Mouse (Mus musculus) liver, postnatal 0 days (tissue): ENCODE results near the gene Tnrc18. TPM values are rescaled to one million over a fixed set of nuclear protein-coding genes. Genes with fewer than 3 reads are reported as not detected.

Experiments
- ATAC-seq: fragments of 200-750 bp; cut with Nextera tagmentation; 2 replicates; pipeline ENCODE4 v1.8.0; 2017; ENCODE audit warnings: mild to moderate bottlenecking, moderate library complexity
- DNase-seq: peaks from one replicate; pipeline ENCODE4 v3.0.0-alpha.2; 2016
- H3K27ac ChIP-seq: fragments of 300-500 bp; sonication (generic); 2 replicates; pipeline ENCODE4 v1.5.1; 2014; ENCODE audit warnings: antibody characterized with exemption, moderate library complexity, mild to moderate bottlenecking, low read depth
- H3K27me3 ChIP-seq: fragments of 300-500 bp; sonication (generic); 2 replicates; pipeline ENCODE4 v1.6.1; 2014; ENCODE audit warnings: low read length, control low read depth, mixed read lengths; ENCODE audit not compliant: insufficient read depth
- H3K36me3 ChIP-seq: fragments of 300-500 bp; sonication (generic); replicated peaks from 2 replicates; pipeline ENCODE4 v1.6.1; 2014; ENCODE audit warnings: mild to moderate bottlenecking, control low read depth, low read length, moderate library complexity, mixed read lengths; ENCODE audit not compliant: insufficient read depth
- H3K4me1 ChIP-seq: fragments of 300-500 bp; sonication (generic); 2 replicates; pipeline ENCODE4 v1.6.1; 2014; ENCODE audit warnings: antibody characterized with exemption, mild to moderate bottlenecking, control low read depth; ENCODE audit not compliant: insufficient read depth
- H3K4me2 ChIP-seq: fragments of 300-500 bp; sonication (generic); 2 replicates; pipeline ENCODE4 v1.6.1; 2014; ENCODE audit warnings: low read depth, mild to moderate bottlenecking, low read length, moderate library complexity, mixed read lengths
- H3K4me3 ChIP-seq: fragments of 300-500 bp; sonication (generic); 2 replicates; pipeline ENCODE4 v1.5.1; 2014; ENCODE audit warnings: low read depth, low read length
- H3K9ac ChIP-seq: fragments of 300-500 bp; sonication (generic); replicated peaks from 2 replicates; pipeline ENCODE4 v1.6.1; 2014; ENCODE audit warnings: mild to moderate bottlenecking, moderate library complexity
- H3K9me3 ChIP-seq: fragments of 300-500 bp; sonication (generic); 2 replicates; pipeline ENCODE4 v1.6.1; 2016; ENCODE audit warnings: mild to moderate bottlenecking, control low read depth, low read length, mixed read lengths
- CTCF ChIP-seq: sonication (generic); IDR thresholded peaks from 2 replicates; pipeline ENCODE4 v1.5.1; 2016; ENCODE audit warnings: antibody characterized with exemption, low read depth
- EP300 ChIP-seq: IDR thresholded peaks from 2 replicates; pipeline ENCODE4 v1.6.1; 2016; ENCODE audit warnings: antibody characterized with exemption, low read depth, mild to moderate bottlenecking
- WGBS: fragments of 180-500 bp; shearing (Covaris S2); extraction: QIAGEN DNeasy Blood & Tissue Kit; methylation state at CpG from one replicate; pipeline ENCODE4 v1.1.7; 2014; ENCODE audit not compliant: insufficient replicate concordance; 5-methylcytosine and 5-hydroxymethylcytosine counted together
- polyA plus RNA-seq: library from polyadenylated mRNA; unstranded; fragments of >200 nt; fragmentation: Nextera tagmentation; extraction: Ambion mirVana; gene quantifications from 2 replicates; pipeline ENCODE4 v1.2.1, GENCODE M21; 2015

Gene Tnrc18
- polyA plus RNA-seq, 1 experiment from 2014 or later = 4.0 TPM

DNA sequence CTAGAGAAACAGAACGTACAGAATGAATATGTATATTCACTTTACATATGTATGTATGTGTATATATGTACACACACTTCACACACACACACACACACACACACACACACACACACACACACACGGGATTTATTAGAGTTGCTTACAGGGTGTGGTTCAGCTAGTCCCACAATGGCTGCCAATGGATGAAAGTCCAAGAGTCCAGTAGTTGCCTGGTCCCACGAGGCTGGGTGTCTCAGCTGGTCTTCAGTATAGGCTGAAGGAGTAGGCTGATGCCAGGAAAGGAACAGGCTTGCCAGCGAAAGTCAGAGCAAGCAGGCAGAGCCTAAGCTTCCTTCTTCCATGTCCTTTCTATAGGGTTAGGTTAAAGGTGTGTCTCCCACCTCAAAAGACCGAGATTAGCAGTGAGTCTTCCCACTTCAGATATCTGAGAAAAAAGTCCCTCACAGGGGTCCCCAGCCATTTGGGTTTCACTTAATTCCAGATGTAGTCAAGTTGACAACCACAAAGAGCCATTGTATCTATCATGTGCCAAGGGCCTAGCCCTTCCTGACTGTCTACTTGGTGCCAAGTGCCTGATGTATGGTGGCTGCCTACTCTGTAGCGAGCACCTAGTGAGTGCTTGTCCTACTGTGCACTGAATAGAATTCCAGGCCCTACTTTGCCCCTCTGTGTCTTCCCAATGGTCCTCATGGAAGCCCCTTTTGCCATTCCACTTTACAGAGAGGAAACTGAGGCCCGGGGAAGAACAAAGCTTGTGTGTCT, 33.6 kb upstream of the Tnrc18 start:
- Histone ChIP-seq H3K36me3 (no peaks in the 10 kb centered on the region), H3K27ac (no peak overlapping the region), H3K4me3 (no peak overlapping the region), H3K9me3 (no peaks in the 10 kb centered on the region), H3K27me3 (no peaks in the 10 kb centered on the region), H3K4me1 (no peaks in the 10 kb centered on the region), H3K4me2 (no peak overlapping the region), H3K9ac (no peak overlapping the region)
- TF ChIP-seq EP300 (no peak), CTCF (no peak)
- DNase-seq = no peak
- WGBS = 67% methylated on average over 7 of the region's 7 CpGs
- no peak for ATAC-seq

DNA sequence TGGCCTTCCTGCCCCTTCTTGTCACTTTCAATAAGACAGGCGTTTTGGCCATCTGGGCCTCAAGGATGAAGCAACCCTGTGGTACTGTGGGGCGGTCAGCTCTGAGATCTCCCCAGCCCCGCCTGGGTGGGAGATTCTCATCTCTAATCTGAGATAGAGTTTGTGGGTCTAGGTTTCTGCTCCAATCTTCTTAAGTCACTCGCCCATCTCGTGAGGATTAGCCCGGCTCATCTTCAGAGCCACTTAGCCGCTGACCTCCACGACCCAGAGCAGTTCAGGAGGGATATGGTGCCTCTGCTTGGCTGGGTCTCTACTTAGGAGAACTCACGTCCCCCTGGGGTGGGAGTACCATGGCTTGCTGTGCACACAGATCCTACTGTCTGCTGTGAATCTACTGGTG, 33.0 kb upstream of the Tnrc18 start:
- Histone ChIP-seq H3K27ac (no peak overlapping the region), H3K36me3 (no peaks in the 10 kb centered on the region), H3K4me2 (no peak overlapping the region), H3K9ac (no peak overlapping the region), H3K27me3 (no peaks in the 10 kb centered on the region), H3K9me3 (no peaks in the 10 kb centered on the region), H3K4me3 (no peak overlapping the region), H3K4me1 (no peaks in the 10 kb centered on the region)
- DNase-seq (no peak), ATAC-seq (no peak)
- WGBS = 71% methylated on average over 9 of the region's 9 CpGs
- TF ChIP-seq CTCF (no peak), EP300 (no peak)

DNA sequence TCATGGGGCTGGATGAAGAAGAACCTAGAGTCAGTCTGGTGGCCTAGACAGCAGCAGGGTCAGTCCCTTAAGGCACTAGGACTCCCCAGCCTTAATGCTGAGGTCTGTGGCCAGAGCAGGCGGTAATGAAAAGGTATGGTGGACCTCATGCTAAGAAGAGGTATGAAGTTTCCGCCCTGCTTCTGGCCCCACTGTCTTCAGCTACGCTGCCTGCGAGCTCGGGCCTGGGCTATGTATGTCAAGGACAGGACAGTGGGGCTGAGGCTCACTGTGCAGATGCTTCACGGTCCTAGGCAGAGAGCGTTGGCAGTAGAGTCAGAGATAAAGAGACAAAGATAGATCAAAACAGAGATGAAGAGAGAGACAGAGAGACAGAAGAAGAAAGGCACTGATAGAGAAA, 31.4 kb upstream of the Tnrc18 start:
- Histone ChIP-seq H3K9ac (no peak overlapping the region), H3K36me3 (no peaks in the 10 kb centered on the region), H3K9me3 (no peaks in the 10 kb centered on the region), H3K4me2 (no peak overlapping the region), H3K27ac (no peak overlapping the region), H3K27me3 (no peaks in the 10 kb centered on the region), H3K4me1 (no peaks in the 10 kb centered on the region), H3K4me3 (no peak overlapping the region)
- no peak for DNase-seq
- no peak for ATAC-seq
- no peak for TF ChIP-seq EP300
- no peak for TF ChIP-seq CTCF
- WGBS = 88% methylated on average over 7 of the region's 7 CpGs

DNA sequence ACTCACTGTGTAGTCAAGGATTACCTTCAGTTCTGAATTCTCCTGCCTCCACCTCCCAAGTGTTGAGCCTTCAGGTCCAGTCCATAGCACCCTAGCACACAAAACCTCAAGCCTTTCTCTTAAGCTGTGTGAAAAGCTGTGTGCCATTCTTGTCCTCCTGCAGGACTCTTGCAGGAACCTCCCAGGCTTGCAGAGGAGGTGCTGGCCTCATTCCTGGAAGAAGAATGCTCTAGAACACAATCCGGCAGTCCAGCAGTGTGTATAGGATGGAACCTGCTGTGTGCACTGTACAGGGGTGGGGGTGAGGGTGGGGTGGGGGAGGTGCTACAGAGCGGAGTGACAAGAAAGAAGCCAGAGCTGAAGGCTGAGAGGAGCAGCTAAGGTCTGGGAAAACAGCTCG, 30.7 kb upstream of the Tnrc18 start:
- H3K9ac ChIP-seq = no peak overlapping the region
- TF ChIP-seq CTCF (no peak), EP300 (no peak)
- no peaks in the 10 kb centered on the region for H3K27me3 ChIP-seq
- no peak overlapping the region for H3K4me2 ChIP-seq
- no peak overlapping the region for H3K27ac ChIP-seq
- H3K4me3 ChIP-seq = no peak overlapping the region
- no peaks in the 10 kb centered on the region for H3K4me1 ChIP-seq
- DNase-seq (no peak), ATAC-seq (no peak)
- no peaks in the 10 kb centered on the region for H3K9me3 ChIP-seq
- no peaks in the 10 kb centered on the region for H3K36me3 ChIP-seq
- 62% methylated on average over 3 of the region's 3 CpGs for WGBS

DNA sequence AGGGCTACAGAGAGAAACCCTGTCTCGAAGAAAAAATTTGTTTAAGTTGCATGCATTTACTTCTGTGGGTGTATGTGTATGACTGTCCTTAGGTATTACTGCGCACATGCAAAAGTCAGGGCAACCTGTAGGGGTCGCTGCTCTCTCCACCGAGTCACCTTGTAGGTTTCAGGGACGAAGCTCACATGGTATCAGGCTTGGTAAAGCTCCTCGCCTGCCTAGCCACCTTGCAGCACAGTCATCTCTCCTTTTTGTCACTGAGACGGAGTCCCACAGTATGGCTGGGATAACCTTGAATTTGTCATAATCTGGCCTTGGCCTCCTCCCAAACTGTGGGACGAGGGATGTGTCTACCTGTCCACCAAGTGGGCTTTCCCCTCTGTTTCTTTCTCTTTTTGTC, 27.0 kb upstream of the Tnrc18 start:
- Histone ChIP-seq H3K4me2 (no peak overlapping the region), H3K9ac (no peak overlapping the region), H3K4me3 (no peak overlapping the region), H3K36me3 (no peaks in the 10 kb centered on the region), H3K9me3 (no peaks in the 10 kb centered on the region), H3K27me3 (no peaks in the 10 kb centered on the region), H3K4me1 (no peaks in the 10 kb centered on the region), H3K27ac (no peak overlapping the region)
- 53% methylated on average over 8 of the region's 8 CpGs for WGBS
- DNase-seq (peak; percentile 56), ATAC-seq (no peak)
- TF ChIP-seq CTCF (peak; percentile 64), EP300 (no peak)

DNA sequence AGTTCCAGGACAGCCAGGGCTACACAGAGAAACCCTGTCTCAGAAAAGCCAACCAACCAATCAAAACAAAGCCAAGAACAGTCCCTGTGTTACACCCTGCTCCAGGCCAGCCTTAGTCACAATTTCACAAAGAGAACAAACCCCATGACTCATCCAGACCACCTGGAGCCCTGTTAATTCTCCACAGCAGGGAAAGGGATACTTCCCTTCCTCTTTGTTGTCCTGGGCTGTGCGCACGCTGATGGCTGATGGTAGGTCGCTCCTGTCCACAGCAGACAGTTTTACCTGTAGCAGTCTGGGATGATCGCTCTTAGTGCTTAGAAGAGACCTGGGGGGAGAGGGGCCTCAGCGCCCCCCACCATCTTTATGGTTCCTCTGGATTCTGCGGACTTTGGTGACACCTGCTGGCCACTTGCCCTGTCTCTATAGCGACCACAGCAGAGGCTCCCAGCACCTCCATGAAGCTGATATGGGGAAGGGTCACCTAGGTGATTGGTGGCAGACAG, 24.7 kb upstream of the Tnrc18 start:
- DNase-seq = no peak
- H3K9me3 ChIP-seq = no peaks in the 10 kb centered on the region

More for the DNA sequence above, 24.7 kb upstream of the Tnrc18 start:
- ATAC-seq = no peak
- TF ChIP-seq EP300 = no peak
- peak; percentile 69 for TF ChIP-seq CTCF
- H3K36me3 ChIP-seq = no peaks in the 10 kb centered on the region
- H3K4me3 ChIP-seq = no peak overlapping the region
- H3K27ac ChIP-seq = no peak overlapping the region
- no peak overlapping the region for H3K9ac ChIP-seq
- no peaks in the 10 kb centered on the region for H3K27me3 ChIP-seq
- no peaks in the 10 kb centered on the region for H3K4me1 ChIP-seq
- 33% methylated on average over 7 of the region's 7 CpGs for WGBS
- H3K4me2 ChIP-seq = no peak overlapping the region
